Mouse (Mus musculus) stomach, embryonic 14.5 days (tissue): Measurements from ENCODE around the gene Gm42957. TPM values are rescaled to one million over a fixed set of nuclear protein-coding genes. Genes with fewer than 3 reads are reported as not detected.

ENCODE experiments used
- ATAC-seq: fragments of 200-750 bp; cut with Nextera tagmentation; 2 replicates; pipeline ENCODE4 v1.8.0; 2017; ENCODE audit warnings: low read depth, moderate TSS enrichment; ENCODE audit not compliant: insufficient number of reproducible peaks, insufficient read depth, low FRiP score
- H3K27ac ChIP-seq: fragments of 300-500 bp; sonication (generic); 2 replicates; pipeline ENCODE4 v1.5.1; 2014; ENCODE audit warnings: mild to moderate bottlenecking, low read length, moderate library complexity, mixed read lengths
- H3K27me3 ChIP-seq: fragments of 300-500 bp; sonication (generic); 2 replicates; pipeline ENCODE4 v1.6.1; 2014; ENCODE audit warnings: low read length, control low read depth, mixed read lengths; ENCODE audit not compliant: control insufficient read depth, insufficient read depth
- H3K36me3 ChIP-seq: fragments of 300-500 bp; sonication (generic); 2 replicates; pipeline ENCODE4 v1.6.1; 2014; ENCODE audit warnings: mild to moderate bottlenecking, control low read depth, low read length, moderate library complexity, mixed read lengths; ENCODE audit not compliant: control insufficient read depth, insufficient read depth
- H3K4me1 ChIP-seq: fragments of 300-500 bp; sonication (generic); 2 replicates; pipeline ENCODE4 v1.6.1; 2014; ENCODE audit warnings: low read length, control low read depth, mixed read lengths; ENCODE audit not compliant: control insufficient read depth, insufficient read depth
- H3K4me2 ChIP-seq: fragments of 300-500 bp; sonication (generic); replicated peaks from 2 replicates; pipeline ENCODE4 v1.6.1; 2014; ENCODE audit warnings: low read depth, low read length, control low read depth
- H3K4me3 ChIP-seq: fragments of 300-500 bp; sonication (generic); 2 replicates; pipeline ENCODE4 v1.5.1; 2014; ENCODE audit warnings: low read depth, low read length, control low read depth
- H3K9ac ChIP-seq: fragments of 300-500 bp; sonication (generic); replicated peaks from 2 replicates; pipeline ENCODE4 v1.6.1; 2014; ENCODE audit warnings: low read depth, mild to moderate bottlenecking, control low read depth, low read length, moderate library complexity, mixed read lengths
- H3K9me3 ChIP-seq: fragments of 300-500 bp; sonication (generic); 2 replicates; pipeline ENCODE4 v1.6.1; 2016; ENCODE audit warnings: low read depth, low read length, control low read depth; ENCODE audit not compliant: control insufficient read depth
- WGBS: fragments of 180-500 bp; shearing (Covaris S2); extraction: QIAGEN DNeasy Blood & Tissue Kit; methylation state at CpG from one replicate; pipeline ENCODE4 v1.1.7; 2014; 5-methylcytosine and 5-hydroxymethylcytosine counted together
- polyA plus RNA-seq: library from polyadenylated mRNA; unstranded; fragments of >200 nt; fragmentation: Nextera tagmentation; extraction: Ambion mirVana; gene quantifications from 2 replicates; pipeline ENCODE4 v1.2.1, GENCODE M21; 2014

The Gm42957 gene
- polyA plus RNA-seq, 1 experiment from 2014 or later = 0.07 TPM

DNA sequence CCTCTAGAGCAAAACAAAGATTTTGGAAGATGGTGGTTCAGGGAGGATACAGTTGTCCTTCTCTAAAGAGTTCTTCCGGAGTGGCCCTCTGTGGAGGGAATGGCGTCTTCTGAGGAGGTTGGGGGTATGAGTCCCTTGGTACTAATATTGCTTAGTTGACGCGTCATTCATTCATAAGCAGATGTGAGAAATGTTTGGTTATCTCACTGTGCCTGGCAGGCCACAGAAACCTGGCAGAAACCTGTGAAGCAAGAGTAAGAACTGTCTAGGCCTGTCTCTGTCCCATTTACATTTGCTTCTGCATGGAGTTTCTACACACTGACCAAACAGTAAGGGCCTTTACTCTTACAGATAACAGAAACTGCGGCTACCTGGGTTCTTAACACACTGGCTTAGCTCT is 36.2 kb downstream of the Gm42957 start:
- no peak overlapping the region for H3K27ac ChIP-seq
- no peak for ATAC-seq
- no peaks in the 10 kb centered on the region for H3K9me3 ChIP-seq
- H3K4me3 ChIP-seq = no peak overlapping the region
- 89% methylated on average over 5 of the region's 5 CpGs for WGBS
- no peaks in the 10 kb centered on the region for H3K27me3 ChIP-seq
- H3K36me3 ChIP-seq = no peaks in the 10 kb centered on the region
- no peak overlapping the region for H3K9ac ChIP-seq
- peaks cover 9% of the 10 kb centered on the region; the same call in 1 of the 2 replicates for H3K4me1 ChIP-seq
- H3K4me2 ChIP-seq = no peak overlapping the region

DNA sequence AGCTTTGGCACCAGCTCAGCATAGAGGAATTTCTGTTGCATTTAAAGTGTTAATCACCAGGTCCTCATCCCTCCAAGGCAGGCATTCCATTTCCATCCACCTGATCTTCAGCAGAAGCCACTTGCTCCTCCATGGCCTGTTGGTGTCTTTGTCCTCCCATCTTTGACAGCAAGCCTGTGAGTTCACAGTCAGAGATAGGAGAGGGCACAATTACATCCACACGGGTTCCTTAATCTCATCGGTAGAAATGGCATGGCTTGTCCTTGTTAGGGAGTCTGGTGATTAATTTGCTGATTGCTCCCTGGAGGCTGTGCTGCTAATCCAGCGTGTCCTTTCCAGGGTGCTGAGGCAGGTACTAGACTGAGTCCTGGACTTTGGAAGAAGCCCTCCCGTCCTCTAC is 38.2 kb downstream of the Gm42957 start:
- Histone ChIP-seq H3K4me1 (peaks cover 9% of the 10 kb centered on the region; the same call in 1 of the 2 replicates), H3K36me3 (no peaks in the 10 kb centered on the region), H3K27ac (no peak overlapping the region), H3K27me3 (no peaks in the 10 kb centered on the region), H3K4me2 (no peak overlapping the region), H3K4me3 (no peak overlapping the region), H3K9ac (no peak overlapping the region), H3K9me3 (no peaks in the 10 kb centered on the region)
- 68% methylated on average over 4 of the region's 4 CpGs for WGBS
- no peak for ATAC-seq

DNA sequence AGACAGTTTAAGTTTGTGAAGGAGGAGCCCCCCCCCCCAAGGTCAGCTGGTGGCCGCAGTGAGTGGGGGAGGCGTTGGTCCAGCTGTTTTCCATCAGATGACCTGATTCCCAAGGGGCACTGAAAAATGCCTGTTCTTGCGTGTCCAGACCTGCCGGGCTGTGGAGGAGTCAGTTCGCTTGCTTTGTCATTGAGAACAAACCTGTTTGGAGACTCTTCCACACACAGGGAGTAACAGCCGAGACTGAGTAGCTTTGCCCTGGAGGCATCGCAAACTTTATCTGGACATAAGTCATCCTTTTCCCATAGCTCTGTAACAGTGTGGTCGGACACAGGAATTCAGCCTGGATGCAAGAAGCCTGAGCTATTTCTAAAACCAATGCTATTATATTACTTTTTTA is 39.2 kb downstream of the Gm42957 start:
- Histone ChIP-seq H3K4me3 (no peak overlapping the region), H3K27me3 (no peaks in the 10 kb centered on the region), H3K9ac (no peak overlapping the region), H3K36me3 (no peaks in the 10 kb centered on the region), H3K4me2 (no peak overlapping the region), H3K9me3 (no peaks in the 10 kb centered on the region), H3K27ac (peak overlapping the region; percentile 52; the same call in 1 of the 2 replicates), H3K4me1 (peaks cover 9% of the 10 kb centered on the region; the same call in 1 of the 2 replicates)
- WGBS = 24% methylated on average over 8 of the region's 8 CpGs
- ATAC-seq = no peak

DNA sequence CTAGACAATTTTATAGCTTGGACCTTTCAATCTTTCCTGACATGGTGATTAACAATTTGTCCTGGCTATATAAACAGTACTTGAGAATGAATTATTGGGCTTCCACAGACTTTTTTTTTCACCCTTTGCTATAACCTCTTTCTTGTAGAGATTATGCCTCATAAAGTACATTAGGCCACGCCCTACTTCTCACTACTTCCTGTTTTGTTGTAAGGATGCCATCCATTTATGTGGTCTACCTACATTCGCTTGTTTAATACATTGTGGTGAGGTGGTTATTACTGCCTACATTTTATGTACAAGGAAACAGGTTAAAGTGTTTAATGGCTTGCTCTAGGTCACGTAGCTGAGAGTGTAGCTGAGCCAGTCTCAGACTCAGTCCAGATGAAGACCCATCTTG is 39.9 kb downstream of the Gm42957 start:
- H3K4me3 ChIP-seq = no peak overlapping the region
- no peak overlapping the region for H3K9ac ChIP-seq
- H3K4me1 ChIP-seq = peaks cover 9% of the 10 kb centered on the region; the same call in 1 of the 2 replicates
- H3K36me3 ChIP-seq = no peaks in the 10 kb centered on the region
- no peak for ATAC-seq
- no peak overlapping the region for H3K4me2 ChIP-seq
- 85% methylated on average over 3 of the region's 3 CpGs for WGBS
- H3K9me3 ChIP-seq = no peaks in the 10 kb centered on the region
- no peaks in the 10 kb centered on the region for H3K27me3 ChIP-seq
- no peak overlapping the region; the same call in 1 of the 2 replicates for H3K27ac ChIP-seq

GRCm38 (mm10) chr3:96675690-96676089 is 40.4 kb downstream of the Gm42957 start:
- Histone ChIP-seq H3K27ac (no peak overlapping the region; the same call in 1 of the 2 replicates), H3K9me3 (no peaks in the 10 kb centered on the region), H3K27me3 (no peaks in the 10 kb centered on the region), H3K4me1 (0 out of 2 replicates have a peak, but pooled peaks cover 4% of the 10 kb centered on the region), H3K4me2 (no peak overlapping the region), H3K4me3 (no peak overlapping the region), H3K36me3 (no peaks in the 10 kb centered on the region), H3K9ac (no peak overlapping the region)
- WGBS = 46% methylated on average over 3 of the region's 3 CpGs
- no peak for ATAC-seq

DNA sequence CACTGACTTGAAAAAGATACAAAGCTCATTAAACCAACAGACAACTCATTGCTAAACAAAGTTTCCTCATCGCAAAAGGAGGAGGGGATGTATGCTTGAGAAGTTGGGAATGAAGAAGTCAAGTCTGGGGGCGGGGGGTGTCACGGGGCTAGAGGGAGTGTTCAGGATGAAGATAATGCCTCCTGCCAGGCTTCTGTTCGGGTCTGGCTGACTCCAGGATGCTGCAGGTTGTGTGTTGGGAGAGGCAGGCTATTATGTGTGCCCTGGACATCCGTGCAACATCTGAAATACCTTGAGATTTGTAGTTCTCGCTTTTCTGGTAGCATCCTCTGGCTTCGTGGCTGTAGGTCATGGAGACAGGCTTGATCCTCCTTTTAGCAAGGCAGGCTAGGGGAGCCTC is 43.2 kb downstream of the Gm42957 start:
- peak overlapping the region; percentile 21; the same call in 1 of the 2 replicates for H3K27ac ChIP-seq

DNA sequence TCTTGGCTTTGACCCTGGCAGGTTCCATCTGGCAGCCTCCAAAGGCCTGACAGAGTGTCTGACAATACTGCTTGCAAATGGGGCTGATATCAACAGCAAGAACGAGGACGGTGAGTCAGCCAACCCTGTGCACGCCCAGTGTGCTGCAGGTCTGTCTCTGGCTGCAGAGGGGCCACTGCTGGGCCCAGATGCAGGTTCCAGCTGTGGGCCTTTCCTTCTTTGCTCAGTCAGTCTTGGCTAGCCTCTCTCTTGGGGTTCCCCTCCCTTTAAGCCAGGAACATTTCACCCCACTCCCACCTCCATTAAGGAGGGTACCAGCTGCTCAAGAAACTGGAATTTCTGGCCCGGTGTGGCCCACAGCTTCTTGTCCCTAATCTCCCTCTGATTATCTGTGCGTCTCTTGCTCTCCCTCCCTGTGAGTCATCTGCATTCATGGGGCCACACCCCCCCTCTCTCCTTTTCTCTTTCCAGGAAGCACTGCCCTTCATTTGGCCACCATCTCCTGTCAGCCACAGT is 43.9 kb downstream of the Gm42957 start:
- no peaks in the 10 kb centered on the region for H3K27me3 ChIP-seq
- no peak overlapping the region for H3K4me2 ChIP-seq
- no peaks in the 10 kb centered on the region for H3K36me3 ChIP-seq
- H3K9ac ChIP-seq = peak overlapping the region; percentile 10; the same call in 1 of the 2 replicates
- 0 out of 2 replicates have a peak, but pooled peaks cover 4% of the 10 kb centered on the region for H3K4me1 ChIP-seq
- H3K9me3 ChIP-seq = no peaks in the 10 kb centered on the region
- no peak overlapping the region for H3K4me3 ChIP-seq
- H3K27ac ChIP-seq = peak overlapping the region; percentile 21; the same call in 1 of the 2 replicates
- ATAC-seq = peak; percentile 19; the same call in 1 of the 2 replicates
- 23% methylated on average over 5 of the region's 5 CpGs for WGBS

More for the DNA sequence above, 43.2 kb downstream of the Gm42957 start:
- Histone ChIP-seq H3K4me1 (0 out of 2 replicates have a peak, but pooled peaks cover 4% of the 10 kb centered on the region), H3K4me2 (no peak overlapping the region), H3K9ac (no peak overlapping the region), H3K36me3 (no peaks in the 10 kb centered on the region), H3K9me3 (no peaks in the 10 kb centered on the region), H3K27me3 (no peaks in the 10 kb centered on the region), H3K4me3 (no peak overlapping the region)
- WGBS = 68% methylated on average over 7 of the region's 7 CpGs
- no peak for ATAC-seq

- H3K27ac ChIP-seq = no peak overlapping the region
- H3K9ac ChIP-seq = no peak overlapping the region
- H3K4me1 ChIP-seq = no peaks in the 10 kb centered on the region
- no peak overlapping the region for H3K4me3 ChIP-seq
- H3K36me3 ChIP-seq = no peaks in the 10 kb centered on the region
- WGBS = 29% methylated on average over 12 of the region's 12 CpGs
- H3K9me3 ChIP-seq = no peaks in the 10 kb centered on the region
- ATAC-seq = no peak
- no peaks in the 10 kb centered on the region for H3K27me3 ChIP-seq
- no peak overlapping the region for H3K4me2 ChIP-seq
These were observed 45.1 kb downstream of the Gm42957 start for GRCm38 (mm10) chr3:96680269-96680956.
